Mouse (Mus musculus) liver, adult 2 months (tissue): ENCODE measurements around the gene Slc2a4. TPM values are rescaled to one million over a fixed set of nuclear protein-coding genes. Genes with fewer than 3 reads are reported as not detected.

Experiments
- DNase-seq: peaks from one replicate; pipeline ENCODE4 v3.0.0-alpha.2; 2011; ENCODE audit warnings: low read depth, low spot score; ENCODE audit errors: extremely low read depth
- H3K27ac ChIP-seq: fragments of 200-500 bp; replicated peaks from 2 replicates; pipeline ENCODE4 v1.5.1; 2012; ENCODE audit warnings: low read depth, mild to moderate bottlenecking, control low read depth, inconsistent platforms, low read length; ENCODE audit not compliant: insufficient read depth
- H3K27me3 ChIP-seq: fragments of 200-500 bp; 2 replicates; pipeline ENCODE4 v1.6.1; 2012; ENCODE audit warnings: mild to moderate bottlenecking, moderate library complexity, low read length, inconsistent platforms; ENCODE audit not compliant: control insufficient read depth, insufficient read depth
- H3K36me3 ChIP-seq: fragments of 200-500 bp; 2 replicates; pipeline ENCODE4 v1.6.1; 2012; ENCODE audit warnings: low read length, inconsistent platforms; ENCODE audit not compliant: control insufficient read depth, insufficient read depth
- H3K4me1 ChIP-seq: fragments of 200-500 bp; 2 replicates; pipeline ENCODE4 v1.6.1; 2011; ENCODE audit warnings: low read length; ENCODE audit not compliant: control insufficient read depth, insufficient read depth
- H3K4me3 ChIP-seq: fragments of 200-500 bp; 2 replicates; pipeline ENCODE4 v1.5.1; 2011; ENCODE audit warnings: low read depth, mild to moderate bottlenecking, control low read depth, low read length, moderate library complexity; ENCODE audit not compliant: insufficient read depth
- H3K79me2 ChIP-seq: fragments of 200-500 bp; 2 replicates; pipeline ENCODE4 v1.6.1; 2012; ENCODE audit warnings: inconsistent platforms, mild to moderate bottlenecking, low read length, moderate library complexity; ENCODE audit not compliant: control insufficient read depth, insufficient read depth
- H3K9ac ChIP-seq: fragments of 200-500 bp; 2 replicates; pipeline ENCODE4 v1.6.1; 2012; ENCODE audit warnings: low read depth, mild to moderate bottlenecking, control low read depth, inconsistent platforms, low read length
- CTCF ChIP-seq: fragments of 200-500 bp; IDR thresholded peaks from 2 replicates; pipeline ENCODE4 v1.5.1; 2011; ENCODE audit warnings: low read depth, low read length, control low read depth
- POLR2A ChIP-seq: fragments of 200-500 bp; IDR thresholded peaks from 2 replicates; pipeline ENCODE4 v1.6.1; 2011; ENCODE audit warnings: low read length, control low read depth; ENCODE audit not compliant: insufficient read depth; ENCODE audit errors: extremely low read depth
- WGBS: fragments of 180-500 bp; shearing (Covaris S2); methylation state at CpG from one replicate; pipeline ENCODE4 v1.1.7; 2018; 5-methylcytosine and 5-hydroxymethylcytosine counted together
- polyA plus RNA-seq: library from polyadenylated mRNA; depleted of rRNA; stranded (reverse); fragments of >200 nt; gene quantifications from 2 replicates; pipeline ENCODE4 v1.2.3, GENCODE M21; 2012
- total RNA-seq: library from RNA; depleted of rRNA; stranded (reverse); fragments of >200 nt; gene quantifications from 2 replicates; pipeline ENCODE4 v1.2.3, GENCODE M21; 2014

Gene Slc2a4
- total and polyA plus RNA-seq, 2 experiments, result 0.39 to 0.83 TPM

- no peaks in the 10 kb centered on the region for H3K27me3 ChIP-seq
- H3K4me3 ChIP-seq, result no peak overlapping the region
- H3K4me1 ChIP-seq, result peaks cover 5% of the 10 kb centered on the region; the same call in 1 of the 2 replicates
- peaks cover 10% of the 10 kb centered on the region; the same call in 1 of the 2 replicates for H3K36me3 ChIP-seq
- 81% methylated on average over 11 of the region's 11 CpGs for WGBS
- no peak for TF ChIP-seq POLR2A
- TF ChIP-seq CTCF, result no peak
- no peak for DNase-seq
- no peak overlapping the region for H3K27ac ChIP-seq
- peaks cover 16% of the 10 kb centered on the region; the same call in 1 of the 2 replicates for H3K79me2 ChIP-seq
- no peak overlapping the region for H3K9ac ChIP-seq
These were observed 46.6 kb upstream of the Slc2a4 start for GRCm38 (mm10) chr11:69994401-69995090.

DNA sequence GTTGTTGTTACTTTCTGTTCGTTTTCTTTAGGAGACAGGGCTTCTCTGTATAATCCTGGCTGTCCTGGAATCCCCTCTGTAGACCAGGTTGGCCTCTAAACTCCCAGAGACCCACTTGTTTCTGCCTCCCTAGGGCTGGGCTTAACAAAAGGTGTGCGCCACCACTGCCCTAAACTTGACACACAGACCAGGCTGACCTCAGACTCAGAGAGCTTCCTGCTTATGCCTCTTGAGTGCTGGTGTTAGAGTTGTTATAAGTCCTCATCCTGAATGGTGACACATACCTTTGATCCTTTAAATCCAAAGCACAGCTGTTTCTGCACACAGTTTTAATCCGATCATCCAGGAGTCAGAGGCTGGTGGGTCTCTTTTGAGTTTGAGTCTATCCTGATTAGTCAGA lies 44.9 kb upstream of the Slc2a4 start:
- Histone ChIP-seq H3K36me3 (peaks cover 19% of the 10 kb centered on the region), H3K79me2 (peaks cover 16% of the 10 kb centered on the region; the same call in 1 of the 2 replicates), H3K9ac (no peak overlapping the region), H3K4me1 (peaks cover 5% of the 10 kb centered on the region; the same call in 1 of the 2 replicates), H3K27me3 (no peaks in the 10 kb centered on the region), H3K27ac (no peak overlapping the region; the same call in 1 of the 2 replicates), H3K4me3 (no peak overlapping the region)
- WGBS, result 82% methylated on average over 3 of the region's 3 CpGs
- TF ChIP-seq POLR2A, result no peak
- DNase-seq, result no peak

GRCm38 (mm10) chr11:69992396-69992795 lies 44.4 kb upstream of the Slc2a4 start:
- Histone ChIP-seq H3K4me1 (peaks cover 5% of the 10 kb centered on the region; the same call in 1 of the 2 replicates), H3K4me3 (peak overlapping the region; percentile 1; the same call in 1 of the 2 replicates), H3K36me3 (peaks cover 23% of the 10 kb centered on the region), H3K79me2 (peaks cover 16% of the 10 kb centered on the region; the same call in 1 of the 2 replicates), H3K27ac (peak overlapping the region; percentile 19; the same call in 1 of the 2 replicates), H3K9ac (peak overlapping the region; percentile 24), H3K27me3 (no peaks in the 10 kb centered on the region)
- TF ChIP-seq POLR2A, result no peak
- TF ChIP-seq CTCF, result no peak
- DNase-seq, result peak; percentile 64
- WGBS, result 10% methylated on average over 10 of the region's 10 CpGs

GRCm38 (mm10) chr11:69991711-69992110 lies 43.7 kb upstream of the Slc2a4 start:
- Histone ChIP-seq H3K27me3 (no peaks in the 10 kb centered on the region), H3K36me3 (peaks cover 24% of the 10 kb centered on the region), H3K4me1 (peaks cover 5% of the 10 kb centered on the region; the same call in 1 of the 2 replicates), H3K79me2 (peaks cover 16% of the 10 kb centered on the region; the same call in 1 of the 2 replicates), H3K27ac (peak overlapping the region; percentile 94), H3K9ac (peak overlapping the region; percentile 96), H3K4me3 (peak overlapping the region; percentile 97)
- DNase-seq, result no peak
- WGBS, result 0% methylated on average over 15 of the region's 15 CpGs
- no peak for TF ChIP-seq CTCF
- no peak for TF ChIP-seq POLR2A

- Histone ChIP-seq H3K27me3 (no peaks in the 10 kb centered on the region), H3K9ac (peak within 1 kb of the TSS; percentile 96), H3K79me2 (peaks cover 10% of the 10 kb centered on the region; the same call in 1 of the 2 replicates), H3K36me3 (peaks cover 28% of the 10 kb centered on the region), H3K27ac (peak within 1 kb of the TSS; percentile 95), H3K4me1 (peaks cover 5% of the 10 kb centered on the region; the same call in 1 of the 2 replicates), H3K4me3 (peak within 1 kb of the TSS; percentile 97)
- under 1% methylated on average over 40 of the region's 40 CpGs for WGBS
- DNase-seq, result peak; percentile 96
- TF ChIP-seq CTCF, result 0 out of 2 replicates have a peak, but pooled peaks have one; percentile 11
- TF ChIP-seq POLR2A, result peak; percentile 32; the same call in 1 of the 2 replicates
These were observed 43.1 kb upstream of the Slc2a4 start, which contains the start of gene Gabarap for GRCm38 (mm10) chr11:69990850-69991691. Gene Gabarap, plus strand, starts transcription at chr11:69991143.
